Mouse (Mus musculus): Measurements from ENCODE around the gene Mrpl21. TPM values are rescaled to one million over a fixed set of nuclear protein-coding genes. Genes with fewer than 3 reads are reported as not detected.

The Mrpl21 gene
- total RNA-seq, 1 experiment, result 105 TPM

GRCm38 (mm10) chr19:3289006-3289405 lies 6.3 kb downstream of the Mrpl21 start:
- no peak overlapping the region for H3K4me3 ChIP-seq (ENCODE audit: insufficient read depth in 1 of 2, low read depth in 1 of 2, low read length in 2 of 2, poor library complexity in 1 of 2, severe bottlenecking in 1 of 2)
- TF ChIP-seq CHD2 (IDR thresholded peaks at IDR 0.05; ENCODE audit: low read depth, low read length), result no peak
- no peak for TF ChIP-seq MAFK (IDR thresholded peaks at IDR 0.05; ENCODE audit: insufficient read depth, low read depth, low read length)
- no peak for TF ChIP-seq ZNF384 (IDR thresholded peaks at IDR 0.05; ENCODE audit: low read depth, low read length)
- TF ChIP-seq HCFC1 (IDR thresholded peaks at IDR 0.05; ENCODE audit: borderline replicate concordance, insufficient read depth, low read length), result no peak
- TF ChIP-seq ZC3H11A (IDR thresholded peaks at IDR 0.05; ENCODE audit: borderline replicate concordance, low read depth, low read length), result no peak
- H3K4me1 ChIP-seq (ENCODE audit: control insufficient read depth in 2 of 2, insufficient read depth in 2 of 2, low read length in 2 of 2, poor library complexity in 1 of 2), result 0 out of 4 replicates have a peak, but pooled peaks cover 0 to under 1% of the 10 kb centered on the region in 2 experiments
- no peak for DNase-seq (ENCODE audit: low read depth, low spot score)
- peaks cover 49% of the 10 kb centered on the region for H3K36me3 ChIP-seq (ENCODE audit: control insufficient read depth, insufficient read depth, low read length, poor library complexity, severe bottlenecking)
- H3K9me3 ChIP-seq (ENCODE audit: control insufficient read depth, insufficient read depth, low read depth, low read length), result no peaks in the 10 kb centered on the region
- H3K9ac ChIP-seq (ENCODE audit: insufficient read depth, low read depth, low read length, poor library complexity, severe bottlenecking), result no peak overlapping the region
- H3K27ac ChIP-seq (ENCODE audit: insufficient read depth, low read depth, low read length, poor library complexity, severe bottlenecking), result no peak overlapping the region
- in situ Hi-C loops (cut with MboI; ENCODE audit: low sequenced_read_pairs in 2 of 2, unreplicated experiment in 2 of 2), result no loop called here

DNA sequence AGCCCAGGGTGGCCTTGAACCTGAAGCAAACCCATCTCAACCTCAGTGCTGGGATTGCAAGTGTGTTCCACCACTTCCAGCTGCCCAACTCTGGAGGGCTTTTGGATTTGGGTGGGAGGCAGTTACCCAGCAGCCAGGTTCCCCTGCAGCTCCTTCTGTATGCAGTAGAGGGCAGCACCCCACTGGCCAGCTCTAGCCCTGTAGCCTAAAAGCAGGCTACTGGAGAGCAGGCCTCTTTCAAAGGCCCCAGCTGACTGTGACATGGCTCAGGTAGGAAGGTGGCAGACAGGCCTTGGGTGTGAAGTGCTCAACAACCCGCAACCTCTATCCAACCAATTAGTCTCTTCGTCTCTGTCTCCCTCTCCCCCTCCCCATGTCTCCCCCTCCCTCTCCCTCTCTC lies 9.3 kb downstream of the Mrpl21 start:
- in situ Hi-C loops (cut with MboI; ENCODE audit: low sequenced_read_pairs in 2 of 2, unreplicated experiment in 2 of 2), result no loop called here
- no peak for DNase-seq (ENCODE audit: low read depth, low spot score)
- H3K4me3 ChIP-seq (ENCODE audit: insufficient read depth in 1 of 2, low read depth in 1 of 2, low read length in 2 of 2, poor library complexity in 1 of 2, severe bottlenecking in 1 of 2), result no peak overlapping the region
- no peak overlapping the region for H3K27ac ChIP-seq (ENCODE audit: insufficient read depth, low read depth, low read length, poor library complexity, severe bottlenecking)
- no peak for TF ChIP-seq MAFK (IDR thresholded peaks at IDR 0.05; ENCODE audit: insufficient read depth, low read depth, low read length)
- H3K4me1 ChIP-seq (ENCODE audit: control insufficient read depth in 2 of 2, insufficient read depth in 2 of 2, low read length in 2 of 2, poor library complexity in 1 of 2), result peaks cover 0 to 8% of the 10 kb centered on the region in 2 experiments; a peak in 1 of 4 replicates
- no peaks in the 10 kb centered on the region for H3K9me3 ChIP-seq (ENCODE audit: control insufficient read depth, insufficient read depth, low read depth, low read length)
- peaks cover 32% of the 10 kb centered on the region for H3K36me3 ChIP-seq (ENCODE audit: control insufficient read depth, insufficient read depth, low read length, poor library complexity, severe bottlenecking)
- no peak overlapping the region for H3K9ac ChIP-seq (ENCODE audit: insufficient read depth, low read depth, low read length, poor library complexity, severe bottlenecking)

DNA sequence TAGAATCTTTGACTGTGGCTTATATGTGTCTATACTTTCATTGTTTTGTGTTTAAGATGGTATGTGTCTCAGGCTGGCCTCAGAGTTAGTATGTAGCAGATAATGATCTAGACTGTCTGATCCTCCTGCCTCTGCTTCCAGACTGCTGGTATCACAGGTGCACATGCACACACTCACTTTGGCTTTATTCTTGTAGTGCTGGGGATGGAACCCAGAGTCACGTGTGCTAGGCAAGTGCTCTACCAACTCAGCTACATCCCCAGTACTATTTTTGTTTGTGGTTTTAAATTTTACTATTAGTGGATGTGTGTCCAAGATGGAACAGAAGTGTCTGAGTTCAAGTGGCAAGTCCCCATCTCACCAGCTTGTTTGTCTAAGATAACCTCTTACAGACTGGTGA lies 10.3 kb downstream of the Mrpl21 start:
- Histone ChIP-seq H3K4me3 (ENCODE audit: insufficient read depth in 1 of 2, low read depth in 1 of 2, low read length in 2 of 2, poor library complexity in 1 of 2, severe bottlenecking in 1 of 2) (no peak overlapping the region), H3K27ac (ENCODE audit: insufficient read depth, low read depth, low read length, poor library complexity, severe bottlenecking) (no peak overlapping the region), H3K4me1 (ENCODE audit: control insufficient read depth in 2 of 2, insufficient read depth in 2 of 2, low read length in 2 of 2, poor library complexity in 1 of 2) (peaks cover 0 to 9% of the 10 kb centered on the region in 2 experiments; a peak in 1 of 4 replicates), H3K9ac (ENCODE audit: insufficient read depth, low read depth, low read length, poor library complexity, severe bottlenecking) (no peak overlapping the region), H3K36me3 (ENCODE audit: control insufficient read depth, insufficient read depth, low read length, poor library complexity, severe bottlenecking) (peaks cover 27% of the 10 kb centered on the region), H3K9me3 (ENCODE audit: control insufficient read depth, insufficient read depth, low read depth, low read length) (no peaks in the 10 kb centered on the region)
- in situ Hi-C loops (cut with MboI; ENCODE audit: low sequenced_read_pairs in 2 of 2, unreplicated experiment in 2 of 2), result no loop called here
- no peak for DNase-seq (ENCODE audit: low read depth, low spot score)
- TF ChIP-seq MAFK (IDR thresholded peaks at IDR 0.05; ENCODE audit: insufficient read depth, low read depth, low read length), result no peak
- no peak for TF ChIP-seq ZC3H11A (IDR thresholded peaks at IDR 0.05; ENCODE audit: borderline replicate concordance, low read depth, low read length)

DNA sequence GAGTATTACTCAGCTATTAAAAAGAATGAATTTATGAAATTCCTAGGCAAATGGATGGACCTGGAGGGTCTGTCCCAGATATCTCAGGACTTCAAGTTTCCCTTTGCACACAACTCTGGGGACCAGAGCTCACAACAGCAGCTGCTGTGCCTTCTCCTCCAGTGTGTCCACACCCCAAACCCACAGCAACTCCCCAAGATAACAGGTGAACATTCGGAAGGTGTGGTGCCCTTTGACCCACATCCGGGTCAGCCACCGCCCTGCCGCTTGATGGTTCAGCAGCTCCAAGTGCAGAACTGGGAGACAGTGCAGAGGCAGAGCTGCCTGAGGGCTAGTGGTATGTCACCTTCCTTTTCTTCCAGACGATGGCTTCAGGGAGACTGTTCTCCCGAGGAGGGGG lies 12.5 kb downstream of the Mrpl21 start:
- H3K9ac ChIP-seq (ENCODE audit: insufficient read depth, low read depth, low read length, poor library complexity, severe bottlenecking), result no peak overlapping the region
- no peaks in the 10 kb centered on the region for H3K9me3 ChIP-seq (ENCODE audit: control insufficient read depth, insufficient read depth, low read depth, low read length)
- TF ChIP-seq CHD2 (IDR thresholded peaks at IDR 0.05; ENCODE audit: low read depth, low read length) (no peak), MAFK (IDR thresholded peaks at IDR 0.05; ENCODE audit: insufficient read depth, low read depth, low read length) (no peak), HCFC1 (IDR thresholded peaks at IDR 0.05; ENCODE audit: borderline replicate concordance, insufficient read depth, low read length) (no peak)
- in situ Hi-C loops (cut with MboI; ENCODE audit: low sequenced_read_pairs in 2 of 2, unreplicated experiment in 2 of 2), result no loop called here
- peaks cover 14% of the 10 kb centered on the region for H3K36me3 ChIP-seq (ENCODE audit: control insufficient read depth, insufficient read depth, low read length, poor library complexity, severe bottlenecking)
- peaks cover 0 to 9% of the 10 kb centered on the region in 2 experiments; a peak in 1 of 4 replicates for H3K4me1 ChIP-seq (ENCODE audit: control insufficient read depth in 2 of 2, insufficient read depth in 2 of 2, low read length in 2 of 2, poor library complexity in 1 of 2)
- H3K27ac ChIP-seq (ENCODE audit: insufficient read depth, low read depth, low read length, poor library complexity, severe bottlenecking), result no peak overlapping the region
- H3K4me3 ChIP-seq (ENCODE audit: insufficient read depth in 1 of 2, low read depth in 1 of 2, low read length in 2 of 2, poor library complexity in 1 of 2, severe bottlenecking in 1 of 2), result no peak overlapping the region
- no peak for DNase-seq (ENCODE audit: low read depth, low spot score)

DNA sequence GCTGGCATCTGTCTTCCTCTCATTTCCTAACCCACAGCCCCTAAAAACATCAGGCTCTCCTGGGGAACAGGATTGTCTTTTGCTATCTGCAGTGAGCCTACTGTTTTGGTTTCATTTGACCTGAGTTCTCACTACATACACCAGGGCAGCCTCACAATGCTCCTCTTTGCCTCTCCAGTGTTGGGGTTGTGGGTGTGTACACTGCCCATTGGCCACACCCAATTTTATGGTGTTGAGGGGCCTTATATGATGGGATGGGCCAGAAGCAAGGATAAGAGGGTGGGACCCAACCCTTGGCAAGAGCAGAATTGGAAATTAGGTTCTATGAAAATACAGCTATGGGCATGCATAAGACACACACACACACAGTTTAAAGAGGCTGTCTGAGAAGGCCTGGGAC lies 14.3 kb downstream of the Mrpl21 start:
- DNase-seq (ENCODE audit: low read depth, low spot score), result no peak
- no peaks in the 10 kb centered on the region for H3K9me3 ChIP-seq (ENCODE audit: control insufficient read depth, insufficient read depth, low read depth, low read length)
- H3K36me3 ChIP-seq (ENCODE audit: control insufficient read depth, insufficient read depth, low read length, poor library complexity, severe bottlenecking), result peaks cover 4% of the 10 kb centered on the region; the same call in 1 of the 2 replicates
- in situ Hi-C loops (cut with MboI; ENCODE audit: low sequenced_read_pairs in 2 of 2, unreplicated experiment in 2 of 2), result no loop called here
- peaks cover 0 to 9% of the 10 kb centered on the region in 2 experiments; a peak in 1 of 4 replicates for H3K4me1 ChIP-seq (ENCODE audit: control insufficient read depth in 2 of 2, insufficient read depth in 2 of 2, low read length in 2 of 2, poor library complexity in 1 of 2)
- H3K9ac ChIP-seq (ENCODE audit: insufficient read depth, low read depth, low read length, poor library complexity, severe bottlenecking), result no peak overlapping the region
- no peak overlapping the region for H3K4me3 ChIP-seq (ENCODE audit: insufficient read depth in 1 of 2, low read depth in 1 of 2, low read length in 2 of 2, poor library complexity in 1 of 2, severe bottlenecking in 1 of 2)
- no peak overlapping the region for H3K27ac ChIP-seq (ENCODE audit: insufficient read depth, low read depth, low read length, poor library complexity, severe bottlenecking)
- TF ChIP-seq HCFC1 (IDR thresholded peaks at IDR 0.05; ENCODE audit: borderline replicate concordance, insufficient read depth, low read length) (no peak), CHD2 (IDR thresholded peaks at IDR 0.05; ENCODE audit: low read depth, low read length) (no peak), ZNF384 (IDR thresholded peaks at IDR 0.05; ENCODE audit: low read depth, low read length) (no peak), ZC3H11A (IDR thresholded peaks at IDR 0.05; ENCODE audit: borderline replicate concordance, low read depth, low read length) (no peak), MAFK (IDR thresholded peaks at IDR 0.05; ENCODE audit: insufficient read depth, low read depth, low read length) (no peak)
